Mouse (Mus musculus): ENCODE data around the gene Ntsr2.

DNA sequence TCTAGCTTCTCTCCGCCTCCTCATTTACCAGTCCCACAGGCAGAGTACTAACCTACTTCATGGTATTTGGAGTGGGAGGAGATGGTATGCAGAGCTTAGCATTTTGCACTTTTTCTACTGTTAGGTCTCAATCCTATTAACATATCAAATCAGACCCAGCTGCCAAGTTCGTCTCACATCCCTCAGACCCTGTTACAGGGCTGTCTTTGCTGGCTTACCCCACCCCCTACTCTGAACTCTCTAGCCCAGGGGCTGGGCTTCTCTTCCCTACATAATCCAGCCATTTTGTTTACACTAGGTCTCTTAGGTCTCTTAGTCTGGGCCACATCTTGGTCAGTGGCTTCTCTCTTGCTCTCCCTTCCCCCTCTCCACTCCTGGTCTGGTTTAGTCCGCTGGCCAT, 16.0 kb downstream of the Ntsr2 start:
- TF ChIP-seq CTCF (IDR thresholded peaks at IDR 0.05; ENCODE audit: low read depth, low read length) (no peak), POLR2A (IDR thresholded peaks at IDR 0.05; ENCODE audit: borderline replicate concordance, low read depth, low read length) (no peak)

All from bone marrow macrophage, adult 2 months (primary cell).